Mouse (Mus musculus): ENCODE measurements at regions not wholly inside any gene's neighbourhood (a gene's known extent, or its start where the extent isn't known, plus 50 kb on each side); places are given as distances from the start of the nearest gene placed in this dataset.

DNA sequence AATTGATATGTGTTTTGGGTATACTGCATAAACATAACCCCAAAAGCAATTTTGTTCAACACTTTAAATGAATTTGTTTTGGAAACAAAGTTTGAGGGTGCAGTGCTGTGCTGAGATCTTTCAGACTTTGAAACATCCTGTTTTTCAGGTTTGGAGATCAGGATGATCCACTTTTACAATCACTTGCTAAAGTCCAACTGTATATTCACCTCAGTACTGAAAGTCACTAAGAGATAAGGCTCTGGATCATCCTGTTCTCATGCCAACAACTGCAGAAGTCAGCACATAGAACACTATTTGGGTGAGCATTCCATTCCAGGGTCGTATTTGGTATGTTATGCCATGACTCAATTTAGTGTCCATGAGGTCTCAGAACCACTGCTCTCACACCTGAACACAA lies 72.0 kb upstream of the Unc5c start:
- DNase-seq (ENCODE audit: low spot score) (no peak), ATAC-seq (no peak)
- H3K4me1 ChIP-seq (ENCODE audit: insufficient read depth, low read length): no peaks in the 10 kb centered on the region
- no peak overlapping the region for H3K4me2 ChIP-seq (ENCODE audit: low read depth, low read length)
- no peaks in the 10 kb centered on the region for H3K9me3 ChIP-seq (ENCODE audit: low read length)
- no peak overlapping the region for H3K4me3 ChIP-seq (ENCODE audit: low read length)
- H3K9ac ChIP-seq (replicated peaks; ENCODE audit: low read length): no peak overlapping the region
- WGBS: 85% methylated on average over 1 of the region's 1 CpGs
- TF ChIP-seq CTCF (IDR thresholded peaks at IDR 0.05; ENCODE audit: low read depth): no peak
- H3K36me3 ChIP-seq (ENCODE audit: insufficient read depth, low read length): no peaks in the 10 kb centered on the region
- no peak overlapping the region for H3K27ac ChIP-seq
- H3K27me3 ChIP-seq (ENCODE audit: insufficient read depth, low read length): no peaks in the 10 kb centered on the region

DNA sequence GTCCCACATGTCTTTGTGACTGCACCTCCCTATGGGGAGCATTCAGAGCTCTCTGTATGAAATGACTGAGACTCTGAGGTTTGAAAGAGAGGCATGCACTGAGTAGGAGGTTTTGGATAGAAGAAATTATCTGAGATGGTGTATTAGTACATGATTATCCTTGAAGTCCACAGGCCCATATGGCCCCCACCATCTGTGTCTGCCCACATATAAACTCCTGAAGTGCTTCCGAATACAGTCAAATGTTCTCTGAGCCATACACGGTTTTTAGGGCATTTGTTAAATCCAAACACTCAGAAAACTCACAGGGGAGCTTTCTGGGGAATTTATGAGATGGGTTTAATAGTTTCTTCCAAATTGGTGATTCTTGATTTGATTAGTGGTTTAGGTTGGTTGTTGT lies 66.8 kb upstream of the Unc5c start:
- H3K9ac ChIP-seq (replicated peaks; ENCODE audit: low read length): no peak overlapping the region
- DNase-seq (ENCODE audit: low spot score) (no peak), ATAC-seq (no peak)
- WGBS: 79% methylated on average over 2 of the region's 2 CpGs
- no peak overlapping the region for H3K27ac ChIP-seq
- H3K36me3 ChIP-seq (ENCODE audit: insufficient read depth, low read length): no peaks in the 10 kb centered on the region
- H3K9me3 ChIP-seq (ENCODE audit: low read length): no peaks in the 10 kb centered on the region
- TF ChIP-seq CTCF (IDR thresholded peaks at IDR 0.05; ENCODE audit: low read depth): no peak
- H3K4me1 ChIP-seq (ENCODE audit: insufficient read depth, low read length): no peaks in the 10 kb centered on the region
- no peaks in the 10 kb centered on the region for H3K27me3 ChIP-seq (ENCODE audit: insufficient read depth, low read length)
- no peak overlapping the region for H3K4me3 ChIP-seq (ENCODE audit: low read length)
- H3K4me2 ChIP-seq (ENCODE audit: low read depth, low read length): no peak overlapping the region

Measured in hindbrain, postnatal 0 days (tissue).